In the genomic region with DNA sequence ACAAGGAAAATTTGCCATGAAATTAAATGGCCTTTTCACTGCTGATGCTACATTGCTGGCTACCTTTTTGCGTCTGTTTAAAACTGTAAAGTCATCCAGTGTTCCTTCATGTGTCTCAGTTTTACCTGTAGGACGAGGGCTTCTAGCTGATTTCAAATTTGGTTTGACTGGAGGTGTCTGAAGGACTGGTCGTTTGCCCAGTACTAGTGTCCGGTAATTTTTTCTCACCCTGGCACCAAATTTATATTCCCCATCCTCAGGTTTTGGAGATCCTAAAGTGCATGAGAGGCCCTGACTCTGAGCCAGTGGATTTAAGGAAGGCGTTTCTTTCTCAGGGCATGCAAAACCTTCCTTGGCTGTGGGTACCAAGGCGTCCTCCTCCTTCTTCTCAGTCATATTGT, we compare ENCODE assay signal across 9 mouse cellular contexts. TPM values are rescaled to one million over a fixed set of nuclear protein-coding genes. Genes with fewer than 3 reads are reported as not detected.
A peak's percentile ranks its signal among the peaks of the same experiment; 100 is the strongest.
DNase-seq lines count a peak whose midpoint lies in the region; ATAC-seq and TF ChIP-seq lines count a peak whose summit lies in the region.
"Had no signal": no experiment of that assay in that cellular context is flagged by ENCODE, and none has a peak within 500 bp of the region (broad histone marks: within the 10 kb centered on the region; RNA-seq: fewer than 3 reads in every experiment).

No protein-coding gene starts in this region.

- DNase-seq in lung, postnatal 36 days, result no peak
- no peak for DNase-seq in limb, embryonic 14.5 days (ENCODE audit: low spot score)
- DNase-seq in c-Kit-positive CD71-positive TER-119-positive erythroid progenitor cells, embryonic 14.5 days (ENCODE audit: low spot score), result no peak

- no peaks in the 10 kb centered on the region for H3K36me3 ChIP-seq in lung, embryonic 15.5 days
- H3K36me3 ChIP-seq in forebrain, embryonic 16.5 days (ENCODE audit: control insufficient read depth, insufficient read depth), result no peaks in the 10 kb centered on the region
- H3K36me3 ChIP-seq in limb, embryonic 14.5 days (ENCODE audit: control insufficient read depth, insufficient read depth, low read length), result no peaks in the 10 kb centered on the region
- no peaks in the 10 kb centered on the region for H3K36me3 ChIP-seq in stomach, embryonic 15.5 days

- peak overlapping the region; percentile 76 for H3K4me3 ChIP-seq in lung, embryonic 15.5 days
- peak overlapping the region; percentile 73 for H3K4me3 ChIP-seq in forebrain, embryonic 16.5 days (replicated peaks; ENCODE audit: low read length)
- H3K4me3 ChIP-seq in limb, embryonic 14.5 days (replicated peaks; ENCODE audit: low read length), result peak overlapping the region; percentile 96
- H3K4me3 ChIP-seq in stomach, embryonic 15.5 days (replicated peaks), result peak overlapping the region; percentile 81

- TF ChIP-seq POLR2A in limb, embryonic 14.5 days (IDR thresholded peaks at IDR 0.05; ENCODE audit: borderline replicate concordance, extremely low read depth, insufficient read depth, insufficient read length), result no peak

- H3K4me2 ChIP-seq in lung, embryonic 15.5 days, result peak overlapping the region; percentile 67
- H3K4me2 ChIP-seq in forebrain, embryonic 16.5 days (ENCODE audit: low read length), result peak overlapping the region; percentile 86
- peak overlapping the region; percentile 89 for H3K4me2 ChIP-seq in limb, embryonic 14.5 days (replicated peaks; ENCODE audit: low read depth, low read length, severe bottlenecking)
- H3K4me2 ChIP-seq in stomach, embryonic 15.5 days, result peak overlapping the region; percentile 78

- no peaks in the 10 kb centered on the region for H3K9me3 ChIP-seq in lung, embryonic 15.5 days
- H3K9me3 ChIP-seq in forebrain, embryonic 16.5 days (ENCODE audit: control insufficient read depth, low read length), result no peaks in the 10 kb centered on the region
- no peaks in the 10 kb centered on the region for H3K9me3 ChIP-seq in limb, embryonic 14.5 days (ENCODE audit: control insufficient read depth, low read length)
- no peaks in the 10 kb centered on the region for H3K9me3 ChIP-seq in stomach, embryonic 15.5 days

- peaks cover 51% of the 10 kb centered on the region for H3K4me1 ChIP-seq in lung, embryonic 15.5 days
- H3K4me1 ChIP-seq in forebrain, embryonic 16.5 days (replicated peaks; ENCODE audit: control insufficient read depth, insufficient read depth, low read length), result peaks cover 46% of the 10 kb centered on the region
- peaks cover 42% of the 10 kb centered on the region for H3K4me1 ChIP-seq in limb, embryonic 14.5 days (ENCODE audit: control insufficient read depth, insufficient read depth, low read length)
- H3K4me1 ChIP-seq in stomach, embryonic 15.5 days, result peaks cover 24% of the 10 kb centered on the region

- WGBS in lung, embryonic 15.5 days, result 11% methylated on average over 6 of the region's 6 CpGs
- WGBS in forebrain, embryonic 16.5 days, result 2% methylated on average over 6 of the region's 6 CpGs
- 7% methylated on average over 6 of the region's 6 CpGs for WGBS in limb, embryonic 14.5 days
- 25% methylated on average over 6 of the region's 6 CpGs for WGBS in stomach, embryonic 15.5 days

- peak overlapping the region; percentile 98 for H3K9ac ChIP-seq in lung, embryonic 15.5 days
- peak overlapping the region; percentile 99 for H3K9ac ChIP-seq in forebrain, embryonic 16.5 days (replicated peaks; ENCODE audit: low read depth, low read length)
- H3K9ac ChIP-seq in limb, embryonic 14.5 days (ENCODE audit: low read depth, low read length, severe bottlenecking), result peak overlapping the region; percentile 100
- no peak overlapping the region for H3K9ac ChIP-seq in stomach, embryonic 15.5 days

- no peaks in the 10 kb centered on the region for H3K27me3 ChIP-seq in lung, embryonic 15.5 days
- no peaks in the 10 kb centered on the region for H3K27me3 ChIP-seq in forebrain, embryonic 16.5 days (replicated peaks; ENCODE audit: control insufficient read depth, insufficient read depth, low read length)
- no peaks in the 10 kb centered on the region for H3K27me3 ChIP-seq in limb, embryonic 14.5 days (ENCODE audit: control insufficient read depth, insufficient read depth, low read length)
- H3K27me3 ChIP-seq in stomach, embryonic 15.5 days (replicated peaks), result no peaks in the 10 kb centered on the region

- ATAC-seq in lung, embryonic 15.5 days (ENCODE audit: borderline replicate concordance, extremely low read depth, low FRiP score, low TSS enrichment), result no peak
- no peak for ATAC-seq in forebrain, embryonic 16.5 days
- no peak for ATAC-seq in limb, embryonic 14.5 days (ENCODE audit: low FRiP score, low read depth)
- ATAC-seq in stomach, embryonic 15.5 days (ENCODE audit: insufficient read depth, low FRiP score, low read depth), result no peak
- no peak for ATAC-seq in CD4-positive, CD25-positive, alpha-beta regulatory T cell, adult 4 months

- peak overlapping the region; percentile 97 for H3K27ac ChIP-seq in lung, embryonic 15.5 days
- peak overlapping the region; percentile 99; the same call in 1 of the 2 replicates for H3K27ac ChIP-seq in forebrain, embryonic 16.5 days (ENCODE audit: low read length)
- H3K27ac ChIP-seq in limb, embryonic 14.5 days (replicated peaks; ENCODE audit: low read depth, low read length), result peak overlapping the region; percentile 100
- no peak overlapping the region; the same call in 1 of the 2 replicates for H3K27ac ChIP-seq in stomach, embryonic 15.5 days

RNA-seq across cellular contexts. Expression of gene Skida1, which starts 3.1 kb away (rescaled TPM):
- polyA plus RNA-seq in lung, embryonic 15.5 days (2015; fragmentation: Nextera tagmentation; extraction: Ambion mirVana), result 7.2 and 8.4 TPM in 2 replicates
- polyA plus RNA-seq in forebrain, embryonic 16.5 days (2015; fragmentation: Nextera tagmentation; extraction: Ambion mirVana), result 9.8 and 13.4 TPM in 2 replicates
- polyA plus RNA-seq in limb, embryonic 14.5 days (2012; rRNA removed), result 18.7 and 19.0 TPM in 2 replicates
- 7.9 and 8.2 TPM in 2 replicates for polyA plus RNA-seq in limb, embryonic 14.5 days (2014; fragmentation: Nextera tagmentation; extraction: Ambion mirVana)
- 4.0 TPM in 2 replicates for polyA plus RNA-seq in stomach, embryonic 15.5 days (2015; fragmentation: Nextera tagmentation; extraction: Ambion mirVana)
- under 1 TPM in 1 of 2 experiments, not detected in 1; 0.74 TPM for polyA plus RNA-seq in CD4-positive, CD25-positive, alpha-beta regulatory T cell, adult 4 months (2017; shearing (Covaris generic))
- polyA plus RNA-seq: erythroblast, embryonic 14.5 days had no signal

RNA-seq across cellular contexts. Expression of gene A930004D18Rik, which starts 8.2 kb away (rescaled TPM):
- 12.5 and 13.6 TPM in 2 replicates for polyA plus RNA-seq in lung, embryonic 15.5 days (2015; fragmentation: Nextera tagmentation; extraction: Ambion mirVana)
- polyA plus RNA-seq in forebrain, embryonic 16.5 days (2015; fragmentation: Nextera tagmentation; extraction: Ambion mirVana), result 9.6 and 14.1 TPM in 2 replicates
- 8.8 and 10.8 TPM in 2 replicates for polyA plus RNA-seq in limb, embryonic 14.5 days (2012; rRNA removed)
- 13.0 and 14.2 TPM in 2 replicates for polyA plus RNA-seq in limb, embryonic 14.5 days (2014; fragmentation: Nextera tagmentation; extraction: Ambion mirVana)
- 11.3 and 12.7 TPM in 2 replicates for polyA plus RNA-seq in stomach, embryonic 15.5 days (2015; fragmentation: Nextera tagmentation; extraction: Ambion mirVana)
- polyA plus RNA-seq in CD4-positive, CD25-positive, alpha-beta regulatory T cell, adult 4 months (2017; shearing (Covaris generic)), result 1 to 10 TPM; 2.0 to 2.1 TPM
- polyA plus RNA-seq: erythroblast, embryonic 14.5 days had no signal

RNA-seq across cellular contexts. Expression of gene Mllt10, which starts 9.3 kb away (rescaled TPM):
- 58.9 and 59.4 TPM in 2 replicates for polyA plus RNA-seq in lung, embryonic 15.5 days (2015; fragmentation: Nextera tagmentation; extraction: Ambion mirVana)
- 53.8 and 56.0 TPM in 2 replicates for polyA plus RNA-seq in forebrain, embryonic 16.5 days (2015; fragmentation: Nextera tagmentation; extraction: Ambion mirVana)
- polyA plus RNA-seq in limb, embryonic 14.5 days (2012; rRNA removed), result 52.7 and 59.4 TPM in 2 replicates
- 33.4 and 38.0 TPM in 2 replicates for polyA plus RNA-seq in limb, embryonic 14.5 days (2014; fragmentation: Nextera tagmentation; extraction: Ambion mirVana)
- 52.2 and 59.1 TPM in 2 replicates for polyA plus RNA-seq in stomach, embryonic 15.5 days (2015; fragmentation: Nextera tagmentation; extraction: Ambion mirVana)
- polyA plus RNA-seq in CD4-positive, CD25-positive, alpha-beta regulatory T cell, adult 4 months (2017; shearing (Covaris generic)), result 10 to 100 TPM; 34.9 to 41.4 TPM

RNA-seq across cellular contexts. Expression of gene H2al2a, which starts 49.0 kb away (rescaled TPM):
- polyA plus RNA-seq in lung, embryonic 15.5 days (2015; fragmentation: Nextera tagmentation; extraction: Ambion mirVana), result not detected in 2 replicates
- polyA plus RNA-seq in forebrain, embryonic 16.5 days (2015; fragmentation: Nextera tagmentation; extraction: Ambion mirVana), result not detected in 2 replicates
- not detected in 2 replicates for polyA plus RNA-seq in limb, embryonic 14.5 days (2012; rRNA removed)
- polyA plus RNA-seq in limb, embryonic 14.5 days (2014; fragmentation: Nextera tagmentation; extraction: Ambion mirVana), result not detected in 2 replicates
- not detected in 2 replicates for polyA plus RNA-seq in stomach, embryonic 15.5 days (2015; fragmentation: Nextera tagmentation; extraction: Ambion mirVana)
- polyA plus RNA-seq in CD4-positive, CD25-positive, alpha-beta regulatory T cell, adult 4 months (2017; shearing (Covaris generic)), result not detected
- polyA plus RNA-seq: erythroblast, embryonic 14.5 days; thymus, postnatal 0 days had no signal
